Mouse (Mus musculus) midbrain, postnatal 0 days (tissue): ENCODE data around the gene Tmem59l. TPM values are rescaled to one million over a fixed set of nuclear protein-coding genes. Genes with fewer than 3 reads are reported as not detected.

Source experiments
- ATAC-seq: fragments of 200-750 bp; cut with Nextera tagmentation; 2 replicates; pipeline ENCODE4 v1.8.0; 2017; ENCODE audit warnings: moderate number of reproducible peaks, mild to moderate bottlenecking, moderate TSS enrichment, moderate library complexity; ENCODE audit not compliant: low FRiP score
- DNase-seq: peaks from one replicate; pipeline ENCODE4 v3.0.0-alpha.2; 2015; ENCODE audit warnings: low spot score
- H3K27ac ChIP-seq: fragments of 300-500 bp; sonication (generic); 2 replicates; pipeline ENCODE4 v1.5.1; 2014; ENCODE audit warnings: low read depth, mild to moderate bottlenecking, low read length, mixed read lengths
- H3K27me3 ChIP-seq: fragments of 300-500 bp; sonication (generic); 2 replicates; pipeline ENCODE4 v1.6.1; 2014; ENCODE audit warnings: low read length, control low read depth, mixed read lengths; ENCODE audit not compliant: insufficient read depth
- H3K36me3 ChIP-seq: fragments of 300-500 bp; sonication (generic); 2 replicates; pipeline ENCODE4 v1.6.1; 2014; ENCODE audit warnings: low read length, control low read depth, mixed read lengths; ENCODE audit not compliant: insufficient read depth
- H3K4me1 ChIP-seq: fragments of 300-500 bp; sonication (generic); 2 replicates; pipeline ENCODE4 v1.6.1; 2014; ENCODE audit warnings: mild to moderate bottlenecking, control low read depth, antibody characterized with exemption, low read length, mixed read lengths; ENCODE audit not compliant: insufficient read depth
- H3K4me2 ChIP-seq: fragments of 300-500 bp; sonication (generic); 2 replicates; pipeline ENCODE4 v1.6.1; 2014; ENCODE audit warnings: low read depth, mild to moderate bottlenecking, low read length, mixed read lengths; ENCODE audit not compliant: poor library complexity, severe bottlenecking
- H3K4me3 ChIP-seq: fragments of 300-500 bp; sonication (generic); 2 replicates; pipeline ENCODE4 v1.5.1; 2014; ENCODE audit warnings: low read depth, mild to moderate bottlenecking, low read length, moderate library complexity
- H3K9ac ChIP-seq: fragments of 300-500 bp; sonication (generic); replicated peaks from 2 replicates; pipeline ENCODE4 v1.6.1; 2014; ENCODE audit warnings: mild to moderate bottlenecking, low read length, moderate library complexity, mixed read lengths; ENCODE audit not compliant: poor library complexity, severe bottlenecking
- H3K9me3 ChIP-seq: fragments of 300-500 bp; sonication (generic); 2 replicates; pipeline ENCODE4 v1.6.1; 2016; ENCODE audit warnings: low read length, control low read depth
- CTCF ChIP-seq: IDR thresholded peaks from 2 replicates; pipeline ENCODE4 v1.5.1; 2016; ENCODE audit warnings: antibody characterized with exemption, mild to moderate bottlenecking
- WGBS: fragments of 180-500 bp; shearing (Covaris S2); extraction: QIAGEN DNeasy Blood & Tissue Kit; methylation state at CpG from one replicate; pipeline ENCODE4 v1.1.7; 2014; 5-methylcytosine and 5-hydroxymethylcytosine counted together
- polyA plus RNA-seq: library from polyadenylated mRNA; unstranded; fragments of >200 nt; fragmentation: Nextera tagmentation; extraction: Ambion mirVana; gene quantifications from 2 replicates; pipeline ENCODE4 v1.2.1, GENCODE M21; 2015
- total RNA-seq: library from RNA; depleted of rRNA; stranded (reverse); fragments of >200 nt; gene quantifications from 2 replicates; pipeline ENCODE4 v1.2.3, GENCODE M21; 2014

Gene Tmem59l
- total and polyA plus RNA-seq, 2 experiments from 2014 or later: 203 to 206 TPM

GRCm38 (mm10) chr8:70487993-70488796 lies 1.0 kb upstream of the Tmem59l start:
- no peaks in the 10 kb centered on the region for H3K9me3 ChIP-seq
- peak overlapping the region; percentile 69 for H3K4me2 ChIP-seq
- H3K36me3 ChIP-seq: peaks cover 11% of the 10 kb centered on the region; the same call in 1 of the 2 replicates
- 3% methylated on average over 52 of the region's 55 CpGs for WGBS
- H3K9ac ChIP-seq: peak overlapping the region; percentile 36; the same call in 1 of the 2 replicates
- H3K4me3 ChIP-seq: peak overlapping the region; percentile 63
- H3K4me1 ChIP-seq: peaks cover 18% of the 10 kb centered on the region
- ATAC-seq (no peak), DNase-seq (no peak)
- no peak for TF ChIP-seq CTCF
- no peak overlapping the region for H3K27ac ChIP-seq
- peaks cover 53% of the 10 kb centered on the region for H3K27me3 ChIP-seq

GRCm38 (mm10) chr8:70486191-70486681 lies 922 bp downstream of the Tmem59l start:
- WGBS: 43% methylated on average over 7 of the region's 7 CpGs
- Histone ChIP-seq H3K36me3 (peaks cover 11% of the 10 kb centered on the region; the same call in 1 of the 2 replicates), H3K27ac (no peak overlapping the region), H3K9ac (peak overlapping the region; percentile 89), H3K9me3 (no peaks in the 10 kb centered on the region), H3K4me1 (peaks cover 14% of the 10 kb centered on the region; the same call in 1 of the 2 replicates), H3K27me3 (peaks cover 33% of the 10 kb centered on the region), H3K4me2 (peak overlapping the region; percentile 69), H3K4me3 (peak overlapping the region; percentile 63)
- no peak for DNase-seq
- TF ChIP-seq CTCF: no peak
- ATAC-seq: no peak; the same call in 1 of the 2 replicates

- no peak overlapping the region for H3K4me2 ChIP-seq
- peaks cover under 1% of the 10 kb centered on the region; the same call in 1 of the 2 replicates for H3K27me3 ChIP-seq
- H3K9ac ChIP-seq: no peak overlapping the region
- no peak overlapping the region for H3K4me3 ChIP-seq
- WGBS: 68% methylated on average over 2 of the region's 2 CpGs
- no peak for ATAC-seq
- H3K27ac ChIP-seq: no peak overlapping the region
- DNase-seq: no peak
- no peak for TF ChIP-seq CTCF
- peaks cover 8% of the 10 kb centered on the region; the same call in 1 of the 2 replicates for H3K4me1 ChIP-seq
- H3K36me3 ChIP-seq: peaks cover 11% of the 10 kb centered on the region; the same call in 1 of the 2 replicates
- no peaks in the 10 kb centered on the region for H3K9me3 ChIP-seq
Measured at GRCm38 (mm10) chr8:70482943-70483342, 4.2 kb downstream of the Tmem59l start.

GRCm38 (mm10) chr8:70481908-70482307 lies 5.2 kb downstream of the Tmem59l start:
- no peak for ATAC-seq
- no peak overlapping the region for H3K4me3 ChIP-seq
- peaks cover 11% of the 10 kb centered on the region; the same call in 1 of the 2 replicates for H3K36me3 ChIP-seq
- no peak overlapping the region for H3K27ac ChIP-seq
- H3K9me3 ChIP-seq: no peaks in the 10 kb centered on the region
- DNase-seq: no peak
- TF ChIP-seq CTCF: 0 out of 2 replicates have a peak, but pooled peaks have one; percentile 5
- 79% methylated on average over 3 of the region's 3 CpGs for WGBS
- peaks cover 11% of the 10 kb centered on the region for H3K4me1 ChIP-seq
- no peaks in the 10 kb centered on the region for H3K27me3 ChIP-seq
- H3K4me2 ChIP-seq: no peak overlapping the region
- no peak overlapping the region for H3K9ac ChIP-seq

- Histone ChIP-seq H3K27ac (no peak overlapping the region), H3K27me3 (no peaks in the 10 kb centered on the region), H3K9ac (peak overlapping the region; percentile 81), H3K4me2 (peak overlapping the region; percentile 72), H3K36me3 (no peaks in the 10 kb centered on the region), H3K9me3 (no peaks in the 10 kb centered on the region), H3K4me3 (peak overlapping the region; percentile 75), H3K4me1 (peaks cover 14% of the 10 kb centered on the region; the same call in 1 of the 2 replicates)
- ATAC-seq (peak; percentile 42), DNase-seq (no peak)
- 6% methylated on average over 21 of the region's 21 CpGs for WGBS
- TF ChIP-seq CTCF: no peak
Measured at GRCm38 (mm10) chr8:70477269-70477982, 9.7 kb downstream of the Tmem59l start.
